Comparison of ENCODE assay signal across 9 mouse cellular contexts in genomic region chr11:94992754-94993606, GRCm38 (mm10). TPM values are rescaled to one million over a fixed set of nuclear protein-coding genes. Genes with fewer than 3 reads are reported as not detected.
DNase-seq lines count a peak whose midpoint lies in the region; ATAC-seq and TF ChIP-seq lines count a peak whose summit lies in the region.
"Had no signal": no experiment of that assay in that cellular context is flagged by ENCODE, and none has a peak within 500 bp of the region (broad histone marks: within the 10 kb centered on the region; RNA-seq: fewer than 3 reads in every experiment).

No protein-coding gene starts in this region.

- no peak for TF ChIP-seq POLR2A in testis, adult 2 months (IDR thresholded peaks at IDR 0.05; ENCODE audit: control insufficient read depth, low read depth, low read length)
- TF ChIP-seq POLR2A in heart, adult 2 months (IDR thresholded peaks at IDR 0.05; ENCODE audit: insufficient read depth, low read depth, low read length): no peak
- peak; percentile 84 for TF ChIP-seq POLR2A in small intestine, adult 2 months (IDR thresholded peaks at IDR 0.05; ENCODE audit: low read depth, low read length)

- H3K9ac ChIP-seq in heart, adult 2 months (ENCODE audit: low read depth, low read length): peak overlapping the region; percentile 88
- H3K9ac ChIP-seq in lung, postnatal 0 days (replicated peaks; ENCODE audit: low read depth): peak overlapping the region; percentile 68

- H3K4me2 ChIP-seq in lung, postnatal 0 days (replicated peaks; ENCODE audit: low read depth, low read length): peak overlapping the region; percentile 94

- peak overlapping the region; percentile 5; the same call in 1 of the 2 replicates for H3K27ac ChIP-seq in testis, adult 2 months (ENCODE audit: control insufficient read depth, insufficient read depth, low read depth, low read length)
- H3K27ac ChIP-seq in heart, adult 2 months: peak overlapping the region; percentile 97
- peak overlapping the region; percentile 87 for H3K27ac ChIP-seq in lung, postnatal 0 days (ENCODE audit: low read length)
- H3K27ac ChIP-seq in small intestine, adult 2 months (ENCODE audit: insufficient read depth, low read depth, low read length): peak overlapping the region; percentile 73

- TF ChIP-seq EP300 in heart, adult 2 months (IDR thresholded peaks at IDR 0.05; ENCODE audit: insufficient read depth, low read depth, low read length): no peak
- TF ChIP-seq EP300 in lung, postnatal 0 days (IDR thresholded peaks at IDR 0.05): no peak

- WGBS in heart, adult 2 months: under 1% methylated on average over 22 of the region's 22 CpGs
- 2% methylated on average over 22 of the region's 22 CpGs for WGBS in lung, postnatal 0 days
- under 1% methylated on average over 22 of the region's 22 CpGs for WGBS in small intestine, adult 2 months

- no peak for TF ChIP-seq CTCF in testis, adult 2 months (IDR thresholded peaks at IDR 0.05; ENCODE audit: control insufficient read depth, insufficient read depth, insufficient replicate concordance, low read depth, low read length)
- TF ChIP-seq CTCF in heart, adult 2 months (IDR thresholded peaks at IDR 0.05): no peak
- no peak for TF ChIP-seq CTCF in lung, postnatal 0 days (IDR thresholded peaks at IDR 0.05)
- no peak for TF ChIP-seq CTCF in small intestine, adult 2 months (IDR thresholded peaks at IDR 0.05; ENCODE audit: extremely low read depth, insufficient read length, insufficient replicate concordance, low read depth, low read length)

- no peaks in the 10 kb centered on the region for H3K36me3 ChIP-seq in testis, adult 2 months (ENCODE audit: control insufficient read depth, insufficient read depth, low read length)
- H3K36me3 ChIP-seq in heart, adult 2 months (ENCODE audit: control insufficient read depth, insufficient read depth, low read length): no peaks in the 10 kb centered on the region
- peaks cover 10% of the 10 kb centered on the region; the same call in 1 of the 2 replicates for H3K36me3 ChIP-seq in lung, postnatal 0 days (ENCODE audit: insufficient read depth, low read length)
- H3K36me3 ChIP-seq in small intestine, adult 2 months (ENCODE audit: control insufficient read depth, insufficient read depth, low read length): peaks cover 9% of the 10 kb centered on the region

- H3K4me3 ChIP-seq in testis, adult 2 months (ENCODE audit: control insufficient read depth, low read depth, low read length): peak overlapping the region; percentile 89
- H3K4me3 ChIP-seq in heart, adult 2 months: peak overlapping the region; percentile 96
- peak overlapping the region; percentile 87 for H3K4me3 ChIP-seq in lung, postnatal 0 days (ENCODE audit: low read depth, low read length)
- peak overlapping the region; percentile 66 for H3K4me3 ChIP-seq in small intestine, adult 2 months (ENCODE audit: low read depth, low read length)

- no peaks in the 10 kb centered on the region for H3K27me3 ChIP-seq in testis, adult 2 months (ENCODE audit: control insufficient read depth, insufficient read depth, low read length)
- H3K27me3 ChIP-seq in heart, adult 2 months (ENCODE audit: control insufficient read depth, insufficient read depth, low read length): no peaks in the 10 kb centered on the region
- H3K27me3 ChIP-seq in lung, postnatal 0 days (replicated peaks; ENCODE audit: insufficient read depth, low read length): no peaks in the 10 kb centered on the region
- H3K27me3 ChIP-seq in small intestine, adult 2 months (ENCODE audit: control insufficient read depth, insufficient read depth, low read length): no peaks in the 10 kb centered on the region

- ATAC-seq in lung, postnatal 0 days: peak; percentile 12

- peaks cover 7% of the 10 kb centered on the region for H3K79me2 ChIP-seq in heart, adult 2 months (replicated peaks; ENCODE audit: control insufficient read depth, insufficient read depth, low read length)

- H3K9me3 ChIP-seq in lung, postnatal 0 days (ENCODE audit: low read length): no peaks in the 10 kb centered on the region

- intact Hi-C loops in heart, adult 2 months (cut with DNase I): no loop called here
- intact Hi-C loops in left cerebral cortex, postnatal 4 days (cut with DNase I): no loop called here

- peaks cover 41% of the 10 kb centered on the region for H3K4me1 ChIP-seq in testis, adult 2 months (ENCODE audit: control insufficient read depth, insufficient read depth, low read length)
- H3K4me1 ChIP-seq in heart, adult 2 months (ENCODE audit: control insufficient read depth, insufficient read depth, low read length): peaks cover 28% of the 10 kb centered on the region
- peaks cover 39% of the 10 kb centered on the region; the same call in 1 of the 2 replicates for H3K4me1 ChIP-seq in lung, postnatal 0 days (ENCODE audit: insufficient read depth, low read depth, low read length)
- peaks cover 48% of the 10 kb centered on the region for H3K4me1 ChIP-seq in small intestine, adult 2 months (ENCODE audit: control insufficient read depth, insufficient read depth, insufficient read length, low read length)

- no peak for DNase-seq in testis, postnatal 14 days (ENCODE audit: low spot score)
- peak; percentile 39 for DNase-seq in embryo, embryonic 10 days (ENCODE audit: low spot score)
- peak; percentile 71 to 75 for DNase-seq in heart, adult 2 months
- peak; percentile 64 for DNase-seq in kidney, adult 9 months
- peak; percentile 81 for DNase-seq in lung, postnatal 0 days (ENCODE audit: low spot score)
- DNase-seq in left cerebral cortex, postnatal 4 days: no peak

RNA-seq across cellular contexts. Expression of gene Ppp1r9b, which starts 2.1 kb away (rescaled TPM):
- 14.6 and 15.0 TPM in 2 replicates for polyA plus RNA-seq in testis, adult 2 months (2012; rRNA removed)
- total RNA-seq in heart, adult 2 months (2021): 10 to 100 TPM; 49.3 to 52.0 TPM
- 22.3 and 23.8 TPM in 2 replicates for polyA plus RNA-seq in heart, adult 2 months (2012; rRNA removed)
- polyA plus RNA-seq in lung, postnatal 0 days (2015; fragmentation: Nextera tagmentation; extraction: Ambion mirVana): 9.8 and 11.5 TPM in 2 replicates
- polyA plus RNA-seq in small intestine, adult 2 months (2012; rRNA removed): 17.0 and 29.4 TPM in 2 replicates
- total RNA-seq in left cerebral cortex, postnatal 4 days (2021): 100 to 1,000 TPM; 273 to 276 TPM

RNA-seq across cellular contexts. Expression of gene Samd14, which starts 16.7 kb away (rescaled TPM):
- 0.67 and 0.75 TPM in 2 replicates for polyA plus RNA-seq in testis, adult 2 months (2012; rRNA removed)
- total RNA-seq in heart, adult 2 months (2021): 1 to 10 TPM; 1.2 to 1.7 TPM
- 0.82 and 1.9 TPM in 2 replicates for polyA plus RNA-seq in heart, adult 2 months (2012; rRNA removed)
- polyA plus RNA-seq in lung, postnatal 0 days (2015; fragmentation: Nextera tagmentation; extraction: Ambion mirVana): 5.4 and 5.8 TPM in 2 replicates
- polyA plus RNA-seq in small intestine, adult 2 months (2012; rRNA removed): 3.3 and 7.2 TPM in 2 replicates
- 100 to 1,000 TPM; 173 to 176 TPM for total RNA-seq in left cerebral cortex, postnatal 4 days (2021)

RNA-seq across cellular contexts. Expression of gene Sgca, which starts 16.9 kb away (rescaled TPM):
- polyA plus RNA-seq in testis, adult 2 months (2012; rRNA removed): 27.5 and 33.7 TPM in 2 replicates
- total RNA-seq in heart, adult 2 months (2021): 100 to 1,000 TPM; 149 to 200 TPM
- polyA plus RNA-seq in heart, adult 2 months (2012; rRNA removed): 1,109 and 1,504 TPM in 2 replicates
- polyA plus RNA-seq in lung, postnatal 0 days (2015; fragmentation: Nextera tagmentation; extraction: Ambion mirVana): 0.33 and 0.55 TPM in 2 replicates
- 1.7 and 3.7 TPM in 2 replicates for polyA plus RNA-seq in small intestine, adult 2 months (2012; rRNA removed)
- total RNA-seq in left cerebral cortex, postnatal 4 days (2021): not detected
- total RNA-seq: hematopoietic stem cell, adult 5-6 weeks had no signal

RNA-seq across cellular contexts. Expression of gene Hils1, which starts 25.6 kb away (rescaled TPM):
- polyA plus RNA-seq in testis, adult 2 months (2012; rRNA removed): 1,028 and 1,102 TPM in 2 replicates
- total RNA-seq in heart, adult 2 months (2021): not detected
- 0.25 TPM in 1 of 2 replicates, not detected in the other for polyA plus RNA-seq in heart, adult 2 months (2012; rRNA removed)
- not detected in 2 replicates for polyA plus RNA-seq in lung, postnatal 0 days (2015; fragmentation: Nextera tagmentation; extraction: Ambion mirVana)
- 0.14 TPM in 1 of 2 replicates, not detected in the other for polyA plus RNA-seq in small intestine, adult 2 months (2012; rRNA removed)
- under 1 TPM in 1 of 2 experiments, not detected in 1; 0.46 TPM for total RNA-seq in left cerebral cortex, postnatal 4 days (2021)
- total RNA-seq: hematopoietic stem cell, adult 5-6 weeks had no signal

RNA-seq across cellular contexts. Expression of gene Pdk2, which starts 48.2 kb away (rescaled TPM):
- 220 and 229 TPM in 2 replicates for polyA plus RNA-seq in testis, adult 2 months (2012; rRNA removed)
- 100 to 1,000 TPM; 393 to 479 TPM for total RNA-seq in heart, adult 2 months (2021)
- 518 and 592 TPM in 2 replicates for polyA plus RNA-seq in heart, adult 2 months (2012; rRNA removed)
- polyA plus RNA-seq in lung, postnatal 0 days (2015; fragmentation: Nextera tagmentation; extraction: Ambion mirVana): 39.3 and 51.1 TPM in 2 replicates
- polyA plus RNA-seq in small intestine, adult 2 months (2012; rRNA removed): 67.7 and 167 TPM in 2 replicates
- 10 to 100 TPM; 21.4 to 22.2 TPM for total RNA-seq in left cerebral cortex, postnatal 4 days (2021)

Comparison
In these comparisons a context has a peak if more than half of its experiments do, and no peak if none do; other contexts are left out.
1. H3K27ac ChIP-seq: peak in every context shown above with its lines; median percentile 97 in heart, adult 2 months; 87 in lung, postnatal 0 days; 73 in small intestine, adult 2 months; 5 in testis, adult 2 months.
2. DNase-seq: peak in embryo, embryonic 10 days (single experiment), heart, adult 2 months (2 of 2), kidney, adult 9 months (single experiment) and lung, postnatal 0 days (single experiment); none in testis, postnatal 14 days (single experiment) and left cerebral cortex, postnatal 4 days (single experiment).
3. RNA of gene Sgca, which starts 16.9 kb away (polyA plus RNA-seq): 1,109 to 1,504 TPM in heart, adult 2 months; 27.5 to 33.7 TPM in testis, adult 2 months, 1.7 to 3.7 TPM in small intestine, adult 2 months and 0.33 to 0.55 TPM in lung, postnatal 0 days; every median in the first group is over 10 times any median in the second.
4. Peak in every context shown above with its lines, with median percentiles within 50 percentile points of each other: H3K4me3 ChIP-seq.